Mouse (Mus musculus) CH12.LX (cell line): Measurements from ENCODE around the gene Zdhhc12.

ENCODE experiments used
- CTCF ChIP-seq, 2 experiments: IDR thresholded peaks in 1 of 2; conservative IDR thresholded peaks in 1 of 2; 2 replicates each; pipeline ENCODE4 v1.5.1; 2011 to 2012; ENCODE audit warnings: low read depth in 2 of 2, low read length in 2 of 2, improper control_type of control experiment in 1 of 2, inconsistent platforms in 1 of 2, mild to moderate bottlenecking in 1 of 2, moderate library complexity in 1 of 2
- ELF1 ChIP-seq: IDR thresholded peaks from 2 replicates; pipeline ENCODE4 v1.6.1; 2014; ENCODE audit warnings: low read depth, mild to moderate bottlenecking, inconsistent platforms, low read length, improper control_type of control experiment
- EP300 ChIP-seq: IDR thresholded peaks from 2 replicates; pipeline ENCODE4 v1.6.1; 2011; ENCODE audit warnings: low read length, improper control_type of control experiment
- ETS1 ChIP-seq: conservative IDR thresholded peaks from 2 replicates; pipeline ENCODE4 v1.6.1; 2012; ENCODE audit warnings: low read depth, mild to moderate bottlenecking, inconsistent platforms, low read length, improper control_type of control experiment, moderate library complexity
- JUND ChIP-seq: conservative IDR thresholded peaks from 2 replicates; pipeline ENCODE4 v1.6.1; 2011; ENCODE audit warnings: low read depth, low read length, improper control_type of control experiment
- MAX ChIP-seq: IDR thresholded peaks from 2 replicates; pipeline ENCODE4 v1.6.1; 2011; ENCODE audit warnings: low read length, improper control_type of control experiment
- MEF2A ChIP-seq: IDR thresholded peaks from 2 replicates; pipeline ENCODE4 v1.6.1; 2014; ENCODE audit warnings: low read depth, mild to moderate bottlenecking, inconsistent platforms, low read length, improper control_type of control experiment, borderline replicate concordance
- MXI1 ChIP-seq: IDR thresholded peaks from 2 replicates; pipeline ENCODE4 v1.6.1; 2011; ENCODE audit warnings: mild to moderate bottlenecking, low read depth, low read length, improper control_type of control experiment
- MYC ChIP-seq: IDR thresholded peaks from 2 replicates; pipeline ENCODE4 v1.6.1; 2011; ENCODE audit warnings: low read depth, mild to moderate bottlenecking, improper control_type of control experiment, low read length
- PAX5 ChIP-seq: IDR thresholded peaks from 2 replicates; pipeline ENCODE4 v1.6.1; 2012; ENCODE audit warnings: low read length, inconsistent platforms, mixed read lengths
- POLR2A ChIP-seq: IDR thresholded peaks from 2 replicates; pipeline ENCODE4 v1.6.1; 2011; ENCODE audit warnings: low read depth, mild to moderate bottlenecking, improper control_type of control experiment, low read length
- POLR2AphosphoS2 ChIP-seq: IDR thresholded peaks from 2 replicates; pipeline ENCODE4 v1.6.1; 2011; ENCODE audit warnings: low read depth, low read length, improper control_type of control experiment
- RAD21 ChIP-seq: IDR thresholded peaks from 2 replicates; pipeline ENCODE4 v1.6.1; 2011; ENCODE audit warnings: low read depth, mild to moderate bottlenecking, low read length, improper control_type of control experiment, moderate library complexity
- ZMIZ1 ChIP-seq: IDR thresholded peaks from 2 replicates; pipeline ENCODE4 v1.6.1; 2012; ENCODE audit warnings: low read depth, mild to moderate bottlenecking, inconsistent platforms, low read length, improper control_type of control experiment

DNA sequence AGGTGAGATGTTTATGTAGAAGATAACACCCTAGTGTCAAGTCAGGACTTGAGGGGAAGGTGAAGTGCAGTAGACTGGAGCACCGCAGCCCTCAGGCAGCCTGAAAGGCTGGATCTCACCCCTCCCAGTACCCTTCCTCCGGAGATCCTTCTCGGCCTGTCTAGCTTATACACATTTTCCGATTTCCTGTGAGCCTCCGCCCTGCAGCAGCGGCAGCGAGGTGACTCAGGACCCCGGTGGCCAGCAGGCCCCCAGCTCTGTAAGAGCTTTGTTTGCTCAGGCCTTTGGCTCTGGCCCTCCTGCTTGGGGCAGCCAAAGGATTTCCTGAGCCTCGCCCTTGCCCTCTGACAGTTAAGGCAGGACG, 15.1 kb downstream of the Zdhhc12 start:
- no peak for TF ChIP-seq CTCF (conservative IDR thresholded peaks at IDR 0.05 in 1 of 2, IDR thresholded peaks at IDR 0.05 in 1 of 2; ENCODE audit: low read depth in 2 of 2, low read length in 2 of 2)
- TF ChIP-seq ETS1: no peak
- TF ChIP-seq POLR2A: no peak
- TF ChIP-seq MYC: no peak
- TF ChIP-seq JUND: no peak
- TF ChIP-seq RAD21: no peak
- TF ChIP-seq POLR2AphosphoS2: no peak
- no peak for TF ChIP-seq ZMIZ1
- TF ChIP-seq MAX: no peak
- no peak for TF ChIP-seq PAX5
- no peak for TF ChIP-seq MXI1
- no peak for TF ChIP-seq MEF2A
- no peak for TF ChIP-seq ELF1
- TF ChIP-seq EP300: no peak
